Mouse (Mus musculus) embryonic fibroblast, embryonic 13.5 days (primary cell): ENCODE data around the gene Mrpl48.

ENCODE experiments used
- CTCF ChIP-seq: IDR thresholded peaks from 2 replicates; pipeline ENCODE4 v1.5.1; 2011; ENCODE audit warnings: mild to moderate bottlenecking, control low read depth, low read length, moderate library complexity, borderline replicate concordance; ENCODE audit not compliant: insufficient read depth
- POLR2A ChIP-seq: IDR thresholded peaks from 2 replicates; pipeline ENCODE4 v1.6.1; 2011; ENCODE audit warnings: low read depth, mild to moderate bottlenecking, control low read depth, low read length, moderate library complexity

DNA sequence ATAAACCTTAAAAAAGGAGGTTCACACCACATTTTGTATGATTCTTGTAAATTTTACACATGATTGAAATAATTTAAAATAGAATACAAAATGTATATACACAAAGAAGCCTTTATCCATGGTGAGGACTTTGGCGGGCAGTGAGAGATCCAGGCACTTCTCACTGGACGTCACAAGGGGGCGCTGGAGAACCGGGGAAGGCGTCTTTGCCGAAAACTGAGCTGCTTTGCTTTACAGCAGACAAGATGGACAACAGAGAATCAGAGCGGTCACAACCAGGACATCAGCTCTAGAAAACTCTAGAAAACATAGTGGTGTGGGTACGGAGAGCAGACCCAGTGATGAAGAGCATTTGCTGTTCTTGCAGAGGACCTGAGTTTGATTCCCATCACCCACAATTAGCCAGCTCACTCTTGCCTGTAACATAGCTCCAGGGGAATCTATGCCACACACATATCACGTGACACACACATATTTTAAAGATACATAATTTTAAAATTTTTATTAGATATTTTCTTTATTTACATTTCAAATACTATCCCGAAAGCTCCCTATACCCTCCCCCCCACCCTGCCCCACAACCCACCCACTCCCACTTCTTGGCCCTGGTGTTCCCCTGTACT, 87.3 kb downstream of the Mrpl48 start:
- TF ChIP-seq CTCF (peak; percentile 85), POLR2A (no peak)
